Mouse (Mus musculus) adrenal gland, postnatal 10 days (tissue): Measurements from ENCODE around the gene Tshz2. TPM values are rescaled to one million over a fixed set of nuclear protein-coding genes. Genes with fewer than 3 reads are reported as not detected.
"Not testable (repeated sequence)": the region's sequence is repeated elsewhere in the genome, so short reads cannot be mapped to it uniquely, and the experiment has no call there.

Experiments used
- DNase-seq: peaks from one replicate; pipeline ENCODE4 v3.0.0; 2021; ENCODE audit warnings: mixed read lengths
- total RNA-seq, 2 experiments: library from RNA; stranded (reverse); gene quantifications; 2 replicates each; pipeline ENCODE4 v1.2.3; 2021

Tshz2 gene
- total RNA-seq, 2 experiments from 2014 or later = 44.7 to 45.4 TPM

DNA sequence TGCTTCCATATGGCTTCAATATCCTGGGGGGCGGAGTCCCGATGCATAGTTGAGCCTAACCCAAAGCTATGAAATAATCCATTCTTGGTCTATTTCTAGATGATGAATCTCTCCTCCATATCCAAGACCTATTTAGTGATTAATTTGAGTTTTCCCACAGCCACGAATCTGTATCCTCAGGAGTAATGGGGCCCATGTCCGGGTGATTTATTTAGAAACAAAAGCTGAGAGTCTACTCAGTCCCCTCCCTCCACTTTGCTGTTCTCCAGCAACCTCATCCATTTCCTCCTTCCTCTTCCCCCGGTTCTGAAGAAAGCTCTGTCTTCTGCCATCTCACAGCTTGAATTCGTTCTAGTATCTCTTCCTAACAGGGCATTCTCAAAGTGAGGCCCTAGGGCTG is 125.3 kb downstream of the Tshz2 start:
- DNase-seq = no peak

DNA sequence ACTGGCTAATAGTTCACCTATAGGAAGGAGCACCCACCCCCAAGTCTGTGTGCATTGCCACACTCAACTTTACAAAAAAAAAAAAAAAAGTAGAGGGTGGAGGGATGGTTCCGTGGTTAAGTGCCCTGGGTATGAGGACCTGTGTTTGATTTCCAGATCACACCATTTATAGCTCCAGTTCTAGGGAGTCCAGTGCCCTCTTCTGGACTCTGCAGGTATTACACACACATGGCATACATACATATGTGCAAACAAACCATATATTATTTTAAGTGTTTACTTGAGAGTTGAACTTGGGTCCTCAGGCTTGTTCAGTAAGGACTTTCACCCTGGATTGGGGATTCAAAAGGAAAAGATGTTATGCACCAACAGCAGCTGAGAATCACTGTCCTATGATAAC is 127.3 kb downstream of the Tshz2 start:
- DNase-seq = no peak

DNA sequence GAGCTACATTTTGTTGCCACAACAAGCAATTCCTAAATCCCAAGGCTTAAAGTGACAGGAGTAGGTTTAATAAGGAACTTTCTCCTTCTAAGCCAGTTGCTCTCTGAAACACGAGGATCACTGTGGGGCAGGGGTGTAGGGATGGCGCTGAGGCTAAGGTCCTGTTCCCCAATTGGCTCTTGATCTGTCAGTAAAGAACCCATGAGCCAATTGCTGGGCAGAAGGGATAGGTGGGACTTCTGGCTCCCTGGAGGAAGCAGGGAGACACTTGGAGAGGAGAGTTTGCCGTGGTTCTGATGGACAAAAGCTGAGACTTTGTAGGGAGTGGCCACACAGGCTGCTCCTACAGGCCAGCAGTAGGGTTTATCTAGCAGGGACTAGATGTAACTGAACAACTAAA is 128.9 kb downstream of the Tshz2 start:
- DNase-seq = no peak

DNA sequence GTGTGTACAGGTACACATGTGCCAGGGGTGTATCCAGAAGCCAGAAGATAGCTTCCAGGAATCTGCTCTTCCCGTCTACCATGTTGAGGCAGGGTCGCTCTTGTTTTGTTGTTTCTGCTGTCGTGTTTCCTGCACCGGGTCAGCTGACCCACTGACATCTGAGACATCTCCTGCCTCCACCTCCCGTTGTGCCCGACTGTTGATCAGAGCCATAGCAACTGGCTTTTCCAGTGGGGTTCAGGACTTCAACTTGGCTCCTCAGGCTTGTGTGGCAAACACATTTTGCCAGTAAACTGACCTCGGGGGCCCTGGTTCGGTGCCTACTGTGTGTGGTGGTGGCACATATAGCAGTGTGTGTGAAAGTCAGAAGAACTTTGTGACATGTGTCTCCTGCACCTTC is 129.5 kb downstream of the Tshz2 start:
- DNase-seq = no peak

DNA sequence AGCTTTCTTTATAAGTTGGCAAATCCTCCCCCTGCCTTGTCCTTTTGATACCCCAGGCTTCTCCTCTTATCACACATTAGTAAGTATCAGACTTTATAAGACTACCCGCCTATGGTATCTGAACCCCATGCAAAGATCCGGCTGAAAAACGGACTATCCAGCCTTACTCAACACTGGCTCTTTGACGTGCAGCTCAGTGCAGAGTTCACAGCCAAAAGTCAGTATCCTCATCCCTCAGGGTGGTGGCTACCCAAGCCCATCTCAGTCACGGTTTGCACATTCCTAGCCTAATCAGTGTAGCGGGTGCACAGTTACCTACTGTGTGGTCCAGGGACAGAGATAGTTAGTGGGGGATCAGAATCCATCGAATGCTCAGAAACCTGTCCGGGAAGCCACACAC is 130.9 kb downstream of the Tshz2 start:
- no peak for DNase-seq

DNA sequence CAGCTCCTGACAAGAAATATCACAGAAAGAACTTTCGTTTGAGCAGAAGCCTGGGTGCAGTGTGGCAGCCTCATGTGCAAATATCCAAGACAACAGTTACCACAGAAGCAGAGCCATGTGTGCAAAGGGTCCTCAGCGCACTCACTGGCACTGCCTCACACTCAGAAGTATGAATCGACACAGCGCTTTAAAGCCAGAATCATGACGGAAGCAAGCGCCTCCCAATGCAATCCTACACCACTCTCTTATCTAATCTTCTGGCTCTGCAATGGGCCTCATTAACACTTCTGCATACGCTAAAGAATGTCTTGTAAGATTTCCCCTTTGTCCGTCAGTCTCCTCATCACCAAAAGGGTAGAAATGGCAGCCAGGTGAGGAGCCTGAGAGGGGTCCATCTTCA is 133.4 kb downstream of the Tshz2 start:
- DNase-seq = no peak

DNA sequence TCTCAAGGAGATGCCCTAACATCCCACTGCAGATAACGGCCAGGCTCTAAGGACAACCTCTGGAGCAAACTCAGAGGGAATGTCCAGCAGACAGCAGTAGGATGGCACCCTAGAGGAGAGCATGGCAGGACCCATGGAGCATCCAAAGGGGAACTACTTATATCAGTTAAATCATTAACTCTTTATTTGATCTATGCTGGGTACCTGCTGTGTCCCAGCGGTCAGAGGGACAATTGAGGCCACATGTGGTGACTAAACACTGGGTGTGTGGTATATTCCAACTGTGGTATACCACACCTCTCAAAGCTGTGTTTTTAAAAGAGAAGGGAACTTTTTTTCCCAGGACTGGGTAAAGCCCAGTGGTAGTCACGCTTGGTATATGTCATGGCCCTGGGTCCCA is 134.5 kb downstream of the Tshz2 start:
- DNase-seq = no peak

DNA sequence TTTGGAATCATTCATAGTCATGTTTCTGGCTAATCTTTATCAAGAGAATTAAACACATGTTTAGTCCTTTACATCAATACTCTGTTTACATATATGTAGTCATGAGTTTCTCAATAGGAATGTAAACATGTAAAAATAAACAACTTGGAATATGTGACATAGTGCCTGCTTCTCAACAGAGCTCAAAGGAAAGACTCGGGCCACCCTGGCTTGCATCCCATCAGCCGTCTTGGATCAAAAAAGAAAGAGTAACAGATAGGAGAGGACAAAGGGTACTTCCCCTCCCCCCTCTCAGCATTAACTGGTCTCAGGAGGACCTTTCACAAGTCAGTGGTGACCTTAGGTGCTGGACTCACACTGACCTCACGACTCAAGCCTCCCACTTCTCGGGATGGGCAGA is 142.3 kb downstream of the Tshz2 start:
- DNase-seq = no peak

DNA sequence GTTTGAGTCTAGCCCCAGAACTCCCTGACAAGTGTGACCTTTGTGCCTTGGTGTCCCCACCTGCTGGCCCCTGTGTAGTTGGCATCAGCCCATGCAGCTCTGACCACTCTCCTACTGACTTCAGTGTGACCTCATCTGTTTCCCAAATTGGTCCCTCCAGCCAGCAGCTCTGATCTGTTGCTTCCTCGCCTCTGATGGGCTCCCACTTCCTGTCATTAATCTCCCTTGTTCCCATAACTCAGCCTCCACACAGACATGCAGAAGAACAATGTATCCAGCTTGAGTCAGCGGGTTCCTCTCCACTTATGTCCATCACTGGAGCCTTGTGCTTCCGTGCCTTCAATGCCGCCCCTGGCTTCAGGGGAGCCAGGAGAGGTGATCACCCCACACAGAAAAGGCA is 144.4 kb downstream of the Tshz2 start:
- peak; percentile 31 for DNase-seq

DNA sequence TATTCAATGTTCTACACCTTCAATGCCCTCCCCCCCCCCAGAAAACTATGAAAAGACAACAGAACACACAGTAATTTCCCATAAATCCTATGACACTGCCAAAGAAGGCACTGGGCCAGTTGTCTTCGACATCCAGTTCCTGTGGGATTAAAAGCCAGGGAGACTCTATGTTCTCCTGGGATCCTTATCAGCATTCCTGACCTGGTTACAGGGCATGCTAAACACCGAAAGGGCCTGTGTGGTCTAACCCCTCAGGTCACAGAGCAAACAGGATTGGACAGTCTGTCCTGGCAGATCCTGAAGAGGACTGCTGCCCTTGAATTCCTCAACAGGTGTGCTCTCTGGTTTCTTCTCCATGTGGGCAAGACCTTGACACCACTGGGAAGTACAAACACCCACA is 145.0 kb downstream of the Tshz2 start:
- DNase-seq = no peak

DNA sequence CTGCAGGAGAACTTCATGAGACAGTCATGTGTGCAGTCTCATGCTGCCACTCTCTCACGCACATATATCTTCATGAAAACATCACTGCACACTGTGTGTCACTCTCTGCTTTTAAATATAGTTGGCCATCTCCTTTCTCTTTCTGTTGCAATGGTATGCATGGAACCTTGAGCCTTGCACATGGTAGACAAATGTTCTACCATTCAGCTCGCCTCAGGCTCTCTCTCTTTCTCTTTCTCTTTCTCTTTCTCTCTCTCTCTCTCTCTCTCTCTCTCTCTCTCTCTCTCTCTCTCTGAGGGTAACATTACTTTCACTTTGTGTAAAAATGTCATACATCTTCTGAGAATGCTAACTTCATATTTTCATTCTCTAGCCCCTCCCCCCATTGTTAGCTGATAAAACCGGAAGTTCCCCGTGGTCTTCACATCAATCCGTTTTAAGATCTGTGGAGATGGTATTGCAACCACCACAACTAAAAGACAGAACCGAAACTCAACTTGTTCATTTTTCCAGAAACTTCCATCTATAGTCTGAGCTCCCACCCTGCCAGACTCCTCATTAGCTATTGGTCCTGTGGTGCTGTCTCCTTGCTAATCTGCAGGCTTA is 146.0 kb downstream of the Tshz2 start:
- DNase-seq = no peak

DNA sequence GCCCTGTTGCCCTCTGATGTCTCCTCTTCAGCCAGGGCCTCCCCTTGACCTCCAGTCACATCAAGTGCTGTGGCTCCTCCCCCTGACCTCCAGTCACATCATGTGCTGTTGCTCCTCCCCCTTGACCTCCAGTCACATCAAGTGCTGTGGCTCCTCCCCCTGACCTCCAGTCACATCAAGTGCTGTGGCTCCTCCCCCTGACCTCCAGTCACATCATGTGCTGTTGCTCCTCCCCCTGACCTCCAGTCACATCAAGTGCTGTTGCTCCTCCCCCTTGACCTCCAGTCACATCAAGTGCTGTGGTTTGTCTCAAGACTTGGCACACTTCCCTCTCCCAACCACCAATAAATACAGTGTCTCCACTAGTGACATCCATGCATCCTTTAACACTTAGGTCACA is 148.9 kb downstream of the Tshz2 start:
- DNase-seq = not testable (repeated sequence)

DNA sequence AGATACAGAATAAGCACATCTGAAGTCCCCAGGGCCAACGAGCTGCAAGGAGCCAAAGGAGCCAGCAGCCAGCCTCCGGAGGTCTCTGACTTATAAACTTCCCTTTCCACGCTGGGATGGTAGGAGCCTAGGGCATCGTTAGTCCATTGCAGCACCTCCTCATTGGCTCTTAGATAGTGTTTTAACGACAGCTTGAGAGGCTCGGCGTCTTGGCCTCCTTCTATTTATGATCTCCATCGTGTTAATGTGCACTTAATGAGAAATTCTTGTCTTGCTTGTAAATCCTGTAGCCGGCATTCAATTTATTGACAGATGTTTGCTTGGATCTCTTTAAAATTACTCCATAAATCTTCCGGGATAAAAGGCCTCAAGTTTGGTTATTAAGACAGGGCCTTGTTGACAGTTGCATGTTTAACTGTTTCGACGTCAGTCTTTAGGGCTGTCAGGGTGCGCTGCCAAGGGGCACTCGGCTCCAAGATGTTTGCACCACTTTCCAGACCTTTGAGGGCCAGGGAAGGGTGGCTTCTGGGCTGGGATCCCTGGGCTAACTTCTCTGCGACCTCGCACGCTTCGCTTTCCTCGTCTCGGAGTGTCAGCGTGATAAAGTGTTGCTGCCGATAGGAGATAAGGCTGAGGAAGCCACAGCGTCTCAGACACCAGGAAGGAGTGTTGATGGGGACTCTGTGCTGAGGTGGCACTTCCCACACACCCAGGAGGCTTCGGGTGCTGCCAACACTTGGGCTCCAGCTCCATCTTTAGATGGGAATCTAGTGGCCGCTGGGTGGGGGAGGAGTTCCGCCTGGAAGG is 150.3 kb downstream of the Tshz2 start:
- DNase-seq = no peak

DNA sequence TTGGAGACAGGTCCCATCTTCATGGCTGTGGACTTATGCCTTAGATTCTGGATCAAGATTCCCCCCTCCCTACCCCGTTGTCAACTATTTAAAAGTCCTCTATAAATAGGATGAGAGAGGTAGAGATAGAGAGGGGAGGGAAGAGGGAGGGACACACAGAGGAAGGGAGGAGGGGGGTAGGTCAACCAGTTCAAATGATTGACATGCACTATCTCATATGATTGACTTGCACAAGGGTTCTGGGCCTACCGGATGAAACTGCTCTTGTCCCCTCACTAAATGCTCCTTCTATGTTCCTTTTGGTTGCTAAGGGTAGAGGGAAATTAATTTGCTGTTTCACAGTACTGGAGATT is 150.8 kb downstream of the Tshz2 start:
- DNase-seq = no peak

DNA sequence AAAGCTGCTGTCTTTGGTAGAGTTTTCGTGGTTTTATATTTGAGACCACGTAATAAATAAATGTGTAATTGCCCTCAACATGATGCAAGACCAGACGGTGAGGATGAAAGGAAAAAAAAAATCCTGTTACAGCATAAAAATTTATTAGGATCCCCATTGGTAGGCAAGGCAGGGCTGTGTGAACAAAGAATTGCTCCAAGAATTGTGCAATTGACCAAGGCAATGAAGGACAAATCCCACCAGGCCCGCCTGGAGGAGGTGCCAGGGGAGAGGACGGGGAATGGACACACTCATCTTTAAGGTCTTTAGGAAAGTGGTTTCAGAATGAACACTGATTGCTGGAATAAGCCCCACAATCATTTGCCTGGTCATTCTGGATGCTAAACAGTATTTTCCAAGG is 154.6 kb downstream of the Tshz2 start:
- DNase-seq = peak; percentile 36

DNA sequence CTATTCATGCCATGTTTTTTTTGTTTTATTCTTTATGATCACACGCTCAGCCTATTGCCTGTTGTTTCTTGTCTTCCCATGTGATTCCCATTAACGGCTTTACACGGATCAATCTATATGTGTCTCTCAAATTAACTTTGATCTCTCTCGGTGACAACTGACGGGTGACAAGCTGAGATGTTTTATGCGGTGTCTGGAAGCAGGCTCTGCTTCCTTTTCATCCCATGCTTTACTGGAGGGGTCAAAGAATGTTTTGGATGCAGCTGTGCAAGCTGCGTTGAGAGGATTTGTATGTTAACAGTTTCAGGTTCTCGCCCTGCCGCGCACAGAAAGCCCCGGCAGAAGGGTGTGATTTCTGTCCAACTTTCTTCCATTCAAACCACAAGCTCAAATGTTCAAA is 155.1 kb downstream of the Tshz2 start:
- DNase-seq = no peak

DNA sequence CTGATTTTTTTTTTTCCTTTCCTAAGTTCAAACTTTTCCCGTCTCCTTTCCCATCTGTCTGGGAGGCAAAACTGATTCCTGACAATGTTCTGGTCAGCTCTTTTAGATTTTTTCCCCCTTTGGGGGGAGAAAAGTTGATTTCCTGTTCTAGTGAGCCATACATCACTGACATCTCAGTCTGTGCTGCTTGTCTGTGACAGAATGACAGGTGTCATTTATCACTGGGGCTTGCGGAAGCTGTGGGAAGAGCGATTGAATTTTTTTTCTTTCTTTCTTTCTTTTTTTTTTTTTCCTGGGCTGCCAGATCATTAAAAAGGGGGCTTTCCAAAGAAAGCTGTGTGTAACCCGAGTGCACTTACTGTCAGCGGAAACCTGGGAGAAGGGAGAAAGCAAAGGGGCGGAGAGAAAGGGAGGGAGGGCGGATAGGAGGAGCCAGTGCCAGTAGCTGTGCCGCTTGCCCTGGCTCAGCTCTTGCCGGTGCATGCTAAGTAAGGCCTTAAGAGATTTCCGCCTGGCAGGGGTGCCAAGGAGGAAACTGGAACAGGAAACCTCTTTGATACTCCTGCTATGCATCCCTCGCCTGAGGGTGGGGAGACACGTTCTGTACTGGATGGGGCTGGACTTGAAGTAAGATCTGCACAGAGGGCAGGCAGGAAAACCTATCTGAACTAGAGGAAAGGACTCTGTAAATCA is 157.8 kb downstream of the Tshz2 start:
- DNase-seq = peak; percentile 86

DNA sequence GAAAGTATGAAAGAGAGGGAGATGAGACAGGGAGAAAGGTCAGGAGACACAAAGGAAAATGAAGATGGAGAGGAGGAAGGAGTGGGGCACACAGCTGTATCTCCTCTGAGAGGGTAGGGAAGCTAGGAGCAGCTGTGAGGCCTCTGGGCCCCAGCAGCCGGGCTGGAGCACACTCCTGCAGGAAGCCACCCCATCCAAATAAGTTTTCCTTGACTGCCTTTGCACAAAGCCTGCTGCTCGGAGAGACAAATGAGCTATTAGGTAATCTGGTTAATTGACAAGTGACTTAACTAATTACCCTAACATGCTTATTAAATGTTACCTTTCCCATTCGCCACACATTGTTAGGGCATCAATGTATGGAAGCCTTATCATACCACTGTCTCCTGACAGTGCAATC is 159.9 kb downstream of the Tshz2 start:
- no peak for DNase-seq

DNA sequence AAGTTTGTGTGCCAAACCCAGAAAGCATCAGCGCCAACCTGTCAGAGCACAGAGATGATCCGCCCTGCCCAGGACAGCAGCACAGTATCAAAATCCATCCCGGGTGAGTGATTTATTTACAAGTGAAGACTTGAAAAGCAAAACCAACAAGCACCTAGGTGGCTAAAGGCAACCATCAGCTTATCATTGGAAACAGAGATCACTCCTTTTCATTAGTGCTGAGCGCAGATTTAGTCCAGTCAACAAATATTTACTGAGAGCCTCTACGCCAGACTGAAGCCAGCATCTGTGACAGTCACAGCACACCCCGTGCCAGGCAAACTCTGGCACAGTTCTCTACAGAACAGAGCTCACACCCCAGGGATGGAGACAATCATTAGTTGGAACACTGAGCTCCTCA is 169.4 kb downstream of the Tshz2 start:
- no peak for DNase-seq

DNA sequence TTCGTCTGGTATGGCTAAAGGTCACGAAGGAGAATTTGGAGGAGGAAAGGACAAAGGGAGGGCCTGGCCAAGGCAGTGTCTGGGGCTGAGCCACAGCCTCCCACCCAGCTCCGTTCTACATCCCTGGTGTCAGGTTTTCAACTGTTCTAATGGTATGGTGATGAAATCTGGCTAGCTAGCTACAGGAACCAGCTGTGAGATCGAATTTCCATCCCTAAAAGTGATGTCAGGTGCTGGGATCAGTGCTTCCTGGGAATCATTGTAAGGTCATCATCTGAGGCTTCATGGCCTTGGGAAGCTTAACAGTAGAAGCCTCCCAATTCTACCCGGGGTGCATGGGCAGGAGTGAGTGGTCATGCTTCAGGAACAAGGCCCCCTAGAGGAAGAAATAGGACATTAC is 171.6 kb downstream of the Tshz2 start:
- DNase-seq = no peak

DNA sequence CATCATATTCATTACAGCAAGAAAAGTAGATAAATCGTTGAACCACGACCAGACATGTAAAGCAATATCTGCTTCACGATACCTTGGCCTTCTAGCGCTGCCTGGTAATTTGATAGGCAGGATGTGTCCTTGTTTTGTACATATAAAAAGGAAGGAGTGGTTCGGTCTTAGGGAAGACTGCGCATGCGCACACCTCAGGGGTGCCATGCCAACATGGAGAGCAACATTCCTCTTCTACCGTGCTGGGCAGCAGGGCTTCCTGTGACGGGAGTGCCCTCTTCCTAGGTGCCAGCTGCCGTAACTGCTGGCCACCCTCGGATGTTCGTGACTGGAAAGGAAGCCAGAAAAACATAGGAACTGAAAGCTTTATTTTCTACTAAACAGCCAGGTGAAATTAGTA is 172.7 kb downstream of the Tshz2 start:
- no peak for DNase-seq

DNA sequence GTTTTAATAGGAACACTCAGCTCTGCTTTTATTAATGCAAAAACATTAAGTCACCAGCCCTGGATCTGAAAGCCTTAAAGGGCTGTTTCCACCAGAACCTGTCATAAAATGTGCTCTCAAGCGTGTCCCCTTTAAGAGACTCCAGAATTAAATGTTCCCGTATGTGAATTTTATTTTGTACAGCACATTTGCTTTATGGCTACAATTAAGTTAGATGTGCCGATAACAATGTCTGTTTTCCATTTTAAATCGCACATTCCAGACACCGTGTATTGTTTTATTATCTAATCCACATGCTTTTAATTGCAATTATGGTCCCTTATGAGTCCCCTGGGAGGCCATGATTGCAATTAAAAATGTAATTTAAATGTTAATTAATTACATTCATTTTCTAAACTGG is 178.8 kb downstream of the Tshz2 start:
- DNase-seq = no peak

DNA sequence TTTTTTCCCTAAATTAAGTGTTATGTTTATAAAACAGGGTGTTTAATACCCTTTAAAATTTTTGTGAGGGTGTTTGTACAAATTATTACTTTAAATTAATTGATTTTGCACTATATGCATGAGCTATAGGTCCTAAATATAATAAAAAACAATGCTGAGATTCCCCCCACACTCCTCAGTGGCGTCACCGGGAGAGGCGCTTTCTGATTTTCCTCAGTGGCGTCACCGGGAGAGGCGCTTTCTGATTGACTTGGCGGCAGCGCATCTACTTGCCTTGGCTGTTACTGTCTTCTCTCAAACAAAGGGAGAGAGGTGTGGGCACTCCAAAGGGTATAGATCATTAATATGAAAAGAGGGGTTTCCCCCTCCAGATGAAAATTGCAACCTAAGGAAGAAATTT is 179.2 kb downstream of the Tshz2 start:
- DNase-seq = no peak

DNA sequence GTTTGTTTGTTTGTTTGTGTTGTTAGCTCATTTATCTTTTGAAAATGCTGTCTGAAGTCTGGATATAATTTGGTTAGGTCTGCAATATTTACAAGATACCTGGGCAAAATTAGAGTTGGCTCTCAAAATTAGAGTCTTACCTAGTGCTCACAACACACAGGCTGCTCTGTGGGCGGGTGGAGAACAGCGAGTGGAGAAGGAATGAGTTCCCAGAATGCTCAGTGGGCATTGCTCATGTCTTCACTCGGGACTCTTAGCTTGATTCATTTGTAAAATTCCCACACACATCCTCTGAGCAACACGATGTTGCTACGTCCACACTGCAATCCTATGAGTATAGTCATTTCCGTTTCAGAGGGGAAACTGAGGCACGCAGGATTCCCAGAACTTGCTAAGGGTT is 180.1 kb downstream of the Tshz2 start:
- no peak for DNase-seq
